Mouse (Mus musculus) kidney, adult 2 months (tissue): Measurements from ENCODE around the gene 1500015O10Rik. TPM values are rescaled to one million over a fixed set of nuclear protein-coding genes. Genes with fewer than 3 reads are reported as not detected.
A peak's percentile ranks its signal among the peaks of the same experiment; 100 is the strongest.

ENCODE experiments used
- DNase-seq: peaks from one replicate; pipeline ENCODE4 v3.0.0; 2021
- H3K27ac ChIP-seq: fragments of 200-500 bp; 2 replicates; pipeline ENCODE4 v1.5.1; 2012; ENCODE audit warnings: low read depth, low read length, control low read depth, inconsistent platforms; ENCODE audit not compliant: insufficient read depth
- H3K27me3 ChIP-seq: fragments of 200-500 bp; replicated peaks from 2 replicates; pipeline ENCODE4 v1.6.1; 2012; ENCODE audit warnings: mild to moderate bottlenecking, moderate library complexity, low read length, inconsistent platforms; ENCODE audit not compliant: control insufficient read depth, insufficient read depth
- H3K36me3 ChIP-seq: fragments of 200-500 bp; 2 replicates; pipeline ENCODE4 v1.6.1; 2012; ENCODE audit warnings: mild to moderate bottlenecking, moderate library complexity, low read length, inconsistent platforms; ENCODE audit not compliant: control insufficient read depth, insufficient read depth
- H3K4me1 ChIP-seq: fragments of 200-500 bp; 2 replicates; pipeline ENCODE4 v1.6.1; 2011; ENCODE audit warnings: low read length; ENCODE audit not compliant: control insufficient read depth, insufficient read depth
- H3K4me3 ChIP-seq: fragments of 200-500 bp; 2 replicates; pipeline ENCODE4 v1.5.1; 2011; ENCODE audit warnings: mild to moderate bottlenecking, low read depth, low read length, control low read depth; ENCODE audit not compliant: insufficient read depth
- CTCF ChIP-seq: fragments of 200-500 bp; conservative IDR thresholded peaks from 2 replicates; pipeline ENCODE4 v1.5.1; 2011; ENCODE audit warnings: low read depth, mild to moderate bottlenecking, control low read depth, low read length, moderate library complexity, mixed read lengths; ENCODE audit not compliant: insufficient read depth, insufficient read length
- POLR2A ChIP-seq: fragments of 200-500 bp; IDR thresholded peaks from one replicate; pipeline ENCODE4 v1.6.1; 2011; ENCODE audit warnings: low read depth, low read length, control low read depth
- WGBS: fragments of 180-500 bp; shearing (Covaris S2); methylation state at CpG from one replicate; pipeline ENCODE4 v1.1.7; 2018; 5-methylcytosine and 5-hydroxymethylcytosine counted together
- polyA plus RNA-seq: library from polyadenylated mRNA; depleted of rRNA; stranded (reverse); fragments of >200 nt; gene quantifications from 2 replicates; pipeline ENCODE4 v1.2.3, GENCODE M21; 2012

Gene 1500015O10Rik
- polyA plus RNA-seq, 1 experiment = 1.5 TPM

- H3K36me3 ChIP-seq = no peaks in the 10 kb centered on the region
- no peak overlapping the region for H3K27ac ChIP-seq
- H3K27me3 ChIP-seq = no peaks in the 10 kb centered on the region
- TF ChIP-seq CTCF = no peak
- TF ChIP-seq POLR2A = no peak
- DNase-seq = no peak
- H3K4me3 ChIP-seq = no peak overlapping the region
- WGBS = 67% methylated on average over 7 of the region's 7 CpGs
- no peaks in the 10 kb centered on the region for H3K4me1 ChIP-seq
Measured at GRCm38 (mm10) chr1:43717967-43718366, 12.4 kb upstream of the 1500015O10Rik start.

- DNase-seq = no peak
- H3K4me1 ChIP-seq = no peaks in the 10 kb centered on the region
- no peak overlapping the region for H3K27ac ChIP-seq
- WGBS = 47% methylated on average over 2 of the region's 2 CpGs
- no peaks in the 10 kb centered on the region for H3K27me3 ChIP-seq
- H3K4me3 ChIP-seq = no peak overlapping the region
- TF ChIP-seq POLR2A = no peak
- no peak for TF ChIP-seq CTCF
- no peaks in the 10 kb centered on the region for H3K36me3 ChIP-seq
Measured at GRCm38 (mm10) chr1:43718793-43719192, 11.6 kb upstream of the 1500015O10Rik start.

GRCm38 (mm10) chr1:43722459-43722858, 7.9 kb upstream of the 1500015O10Rik start:
- H3K27me3 ChIP-seq = no peaks in the 10 kb centered on the region
- TF ChIP-seq POLR2A (no peak), CTCF (no peak)
- H3K27ac ChIP-seq = no peak overlapping the region
- WGBS = 60% methylated on average over 1 of the region's 1 CpGs
- H3K4me1 ChIP-seq = no peaks in the 10 kb centered on the region
- DNase-seq = no peak
- H3K4me3 ChIP-seq = no peak overlapping the region
- H3K36me3 ChIP-seq = no peaks in the 10 kb centered on the region

DNA sequence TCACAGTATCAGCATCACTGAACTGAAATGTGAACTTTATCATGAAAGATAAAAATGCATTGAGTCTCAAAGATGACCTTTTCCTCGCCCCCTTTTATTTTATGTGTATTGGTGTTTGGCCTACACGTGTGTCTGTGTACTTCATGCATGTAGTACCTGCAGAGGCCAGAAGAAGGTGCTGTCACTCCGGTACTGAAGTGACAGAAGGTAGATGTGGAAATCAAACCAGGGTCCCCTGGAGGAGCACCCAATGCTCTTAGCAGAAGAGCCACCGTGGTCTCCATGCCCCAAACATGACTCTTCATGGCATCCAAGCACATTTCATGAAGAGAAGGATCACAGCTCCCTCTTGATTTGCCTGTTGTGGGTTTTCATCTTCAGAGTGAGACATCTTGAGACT, 1.7 kb downstream of the 1500015O10Rik start:
- H3K4me3 ChIP-seq = no peak overlapping the region
- no peaks in the 10 kb centered on the region for H3K27me3 ChIP-seq
- DNase-seq = no peak
- H3K4me1 ChIP-seq = peaks cover 6% of the 10 kb centered on the region; the same call in 1 of the 2 replicates
- TF ChIP-seq POLR2A (no peak), CTCF (no peak)
- no peak overlapping the region for H3K27ac ChIP-seq
- WGBS = 86% methylated on average over 4 of the region's 4 CpGs
- H3K36me3 ChIP-seq = no peaks in the 10 kb centered on the region

- Histone ChIP-seq H3K4me3 (no peak overlapping the region), H3K27me3 (no peaks in the 10 kb centered on the region), H3K27ac (no peak overlapping the region), H3K36me3 (no peaks in the 10 kb centered on the region), H3K4me1 (peaks cover 6% of the 10 kb centered on the region; the same call in 1 of the 2 replicates)
- no peak for TF ChIP-seq POLR2A
- no peak for TF ChIP-seq CTCF
- 64% methylated on average over 1 of the region's 1 CpGs for WGBS
- no peak for DNase-seq
Measured at GRCm38 (mm10) chr1:43732657-43733056, 2.3 kb downstream of the 1500015O10Rik start.

DNA sequence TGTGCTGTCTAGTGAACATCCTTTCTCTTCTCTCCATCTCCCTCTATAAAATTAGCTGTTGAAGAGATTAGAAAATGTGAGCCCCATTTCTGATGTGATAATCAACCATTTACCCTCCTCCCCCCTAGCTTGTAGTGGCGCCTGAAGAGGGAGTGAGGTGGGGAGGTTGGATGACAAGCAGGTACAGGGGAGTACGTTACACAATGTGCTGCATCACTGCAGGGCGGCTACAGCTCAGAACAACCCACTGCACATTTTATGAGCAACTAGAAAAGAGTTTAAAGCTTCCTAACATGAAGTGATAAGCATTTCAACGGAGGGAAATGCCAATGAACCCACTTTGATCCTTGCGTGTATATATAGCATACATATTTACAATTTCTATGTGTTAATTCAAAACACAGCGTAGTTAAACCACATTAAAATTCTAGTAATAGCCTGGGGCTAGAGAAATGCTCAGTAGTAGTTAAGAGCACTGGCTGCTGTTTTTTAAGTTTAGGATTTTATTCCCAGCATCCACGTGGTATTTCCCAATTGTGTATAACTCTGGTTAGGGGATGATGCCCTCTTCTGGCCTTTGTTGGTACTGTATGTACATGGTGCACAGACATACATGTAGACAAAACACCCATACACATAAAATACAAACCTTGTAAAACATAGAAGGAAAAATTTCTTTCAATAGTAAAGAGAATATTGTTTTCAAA, 7.6 kb downstream of the 1500015O10Rik start:
- Histone ChIP-seq H3K27ac (no peak overlapping the region), H3K4me3 (no peak overlapping the region), H3K36me3 (no peaks in the 10 kb centered on the region), H3K27me3 (no peaks in the 10 kb centered on the region), H3K4me1 (no peaks in the 10 kb centered on the region)
- 71% methylated on average over 7 of the region's 7 CpGs for WGBS
- TF ChIP-seq POLR2A = no peak
- TF ChIP-seq CTCF = no peak
- DNase-seq = peak; percentile 54

- Histone ChIP-seq H3K4me1 (no peaks in the 10 kb centered on the region), H3K27ac (no peak overlapping the region), H3K4me3 (no peak overlapping the region), H3K27me3 (no peaks in the 10 kb centered on the region), H3K36me3 (no peaks in the 10 kb centered on the region)
- TF ChIP-seq CTCF = no peak
- no peak for TF ChIP-seq POLR2A
- 89% methylated on average over 10 of the region's 10 CpGs for WGBS
- no peak for DNase-seq
Measured at GRCm38 (mm10) chr1:43738519-43738894, 8.1 kb downstream of the 1500015O10Rik start.
